In the genomic region with DNA sequence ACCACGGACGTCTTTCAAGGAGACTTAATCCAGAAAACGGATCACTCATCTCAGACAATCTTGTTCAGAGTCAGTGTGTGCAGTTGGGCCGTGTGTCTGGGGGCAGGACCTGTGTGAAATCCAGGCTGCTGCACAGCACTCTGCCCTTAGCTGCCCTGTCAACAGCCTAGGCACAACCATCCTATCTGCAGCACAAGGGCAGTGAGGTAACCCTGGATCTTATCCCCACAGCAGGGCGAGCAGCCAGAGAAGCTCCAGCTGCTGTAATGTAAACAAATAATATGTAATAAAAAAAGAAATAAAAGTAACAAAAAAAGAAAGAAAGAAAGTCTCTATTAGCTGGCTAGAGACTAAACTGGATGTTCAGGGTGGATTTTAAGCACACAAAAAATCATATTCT, we compare ENCODE assay signal across 21 mouse cellular contexts. TPM values are rescaled to one million over a fixed set of nuclear protein-coding genes. Genes with fewer than 3 reads are reported as not detected.
DNase-seq lines count a peak whose midpoint lies in the region; ATAC-seq and TF ChIP-seq lines count a peak whose summit lies in the region.
"Had no signal": no experiment of that assay in that cellular context is flagged by ENCODE, and none has a peak within 500 bp of the region (broad histone marks: within the 10 kb centered on the region; RNA-seq: fewer than 3 reads in every experiment).

No protein-coding gene starts in this region.

- ATAC-seq in kidney, postnatal 0 days (replicated peaks; ENCODE audit: low FRiP score, low read depth): no peak
- no peak for ATAC-seq in liver, embryonic 16.5 days (ENCODE audit: low read depth)
- ATAC-seq: activated CD4-positive, CD25-positive, alpha-beta regulatory T cell, adult 4 months; hindbrain, embryonic 16.5 days; intestine, embryonic 16.5 days; lung, postnatal 0 days; midbrain, embryonic 15.5 days had no signal

- no peaks in the 10 kb centered on the region for H3K36me3 ChIP-seq in kidney, postnatal 0 days (ENCODE audit: insufficient read depth, low read length)
- peaks cover 2% of the 10 kb centered on the region for H3K36me3 ChIP-seq in liver, embryonic 16.5 days (ENCODE audit: control insufficient read depth, insufficient read depth)
- H3K36me3 ChIP-seq: forebrain, embryonic 12.5 days; midbrain, embryonic 15.5 days; stomach, embryonic 15.5 days had no signal

- H3K9me3 ChIP-seq in kidney, postnatal 0 days (replicated peaks; ENCODE audit: low read length): no peaks in the 10 kb centered on the region
- no peaks in the 10 kb centered on the region for H3K9me3 ChIP-seq in liver, embryonic 16.5 days (replicated peaks; ENCODE audit: control insufficient read depth, low read length)
- H3K9me3 ChIP-seq: forebrain, embryonic 12.5 days; midbrain, embryonic 15.5 days; stomach, embryonic 15.5 days had no signal

- peaks cover 7% of the 10 kb centered on the region; the same call in 1 of the 2 replicates for H3K4me1 ChIP-seq in kidney, postnatal 0 days (replicated peaks; ENCODE audit: insufficient read depth, low read length)
- H3K4me1 ChIP-seq in liver, embryonic 16.5 days (ENCODE audit: control insufficient read depth, low read depth, low read length): peaks cover 43% of the 10 kb centered on the region

- H3K4me3 ChIP-seq in kidney, postnatal 0 days (replicated peaks; ENCODE audit: low read depth, low read length): no peak overlapping the region
- peak overlapping the region; percentile 82 for H3K4me3 ChIP-seq in liver, embryonic 16.5 days (ENCODE audit: low read depth, low read length)
- H3K4me3 ChIP-seq: forebrain, embryonic 12.5 days; midbrain, embryonic 15.5 days; stomach, embryonic 15.5 days had no signal

- H3K9ac ChIP-seq in kidney, postnatal 0 days (ENCODE audit: low read depth, low read length): no peak overlapping the region
- H3K9ac ChIP-seq in liver, embryonic 16.5 days (ENCODE audit: low read depth, low read length): peak overlapping the region; percentile 51
- H3K9ac ChIP-seq: forebrain, embryonic 12.5 days; midbrain, embryonic 15.5 days; stomach, embryonic 15.5 days had no signal

- peak; percentile 32 for DNase-seq in kidney, postnatal 0 days (ENCODE audit: low spot score)
- DNase-seq in kidney, postnatal 10 days: no peak
- DNase-seq in NIH3T3 (ENCODE audit: low read depth): peak; percentile 37
- peak; percentile 40 for DNase-seq in liver
- no peak for DNase-seq in adrenal gland, postnatal 10 days
- no peak for DNase-seq in frontal cortex, postnatal 10 days (ENCODE audit: low spot score in 2 of 2)
- DNase-seq: adrenal gland, postnatal 36 days; cerebellum, adult 18-20 months; gastrocnemius, postnatal 36 days; layer of hippocampus, postnatal 36 days; right cerebral cortex, postnatal 25 days; thymus, adult 18-20 months; thymus, postnatal 4 days had no signal

- TF ChIP-seq CTCF in kidney, postnatal 0 days (IDR thresholded peaks at IDR 0.05; ENCODE audit: low read depth): no peak

- H3K27me3 ChIP-seq in kidney, postnatal 0 days (ENCODE audit: insufficient read depth, low read length): no peaks in the 10 kb centered on the region
- H3K27me3 ChIP-seq in liver, embryonic 16.5 days (ENCODE audit: control insufficient read depth, insufficient read depth, low read depth, low read length): no peaks in the 10 kb centered on the region
- H3K27me3 ChIP-seq: forebrain, embryonic 12.5 days; midbrain, embryonic 15.5 days; stomach, embryonic 15.5 days had no signal

- H3K4me2 ChIP-seq in kidney, postnatal 0 days (ENCODE audit: low read length): no peak overlapping the region
- peak overlapping the region; percentile 62 for H3K4me2 ChIP-seq in liver, embryonic 16.5 days (ENCODE audit: low read depth, low read length)
- H3K4me2 ChIP-seq: forebrain, embryonic 12.5 days; midbrain, embryonic 15.5 days; stomach, embryonic 15.5 days had no signal

- no peak overlapping the region for H3K27ac ChIP-seq in kidney, postnatal 0 days
- H3K27ac ChIP-seq in liver, embryonic 16.5 days (ENCODE audit: low read length): peak overlapping the region; percentile 69
- H3K27ac ChIP-seq: forebrain, embryonic 12.5 days; midbrain, embryonic 15.5 days; stomach, embryonic 15.5 days had no signal

- WGBS in kidney, postnatal 0 days: 49% methylated on average over 5 of the region's 5 CpGs
- WGBS in liver, embryonic 16.5 days (ENCODE audit: insufficient replicate concordance): 60% methylated on average over 5 of the region's 5 CpGs

RNA-seq across cellular contexts. Expression of a gene that starts 21.4 kb away (rescaled TPM):
- polyA plus RNA-seq in kidney, postnatal 0 days (2015; fragmentation: Nextera tagmentation; extraction: Ambion mirVana): 105 and 115 TPM in 2 replicates
- 42.0 and 47.7 TPM in 2 replicates for polyA plus RNA-seq in liver, embryonic 16.5 days (2015; fragmentation: Nextera tagmentation; extraction: Ambion mirVana)
- 100 to 1,000 TPM; 194 to 208 TPM for total RNA-seq in adrenal gland, postnatal 10 days (2021)

RNA-seq across cellular contexts. Expression of a gene that starts 32.0 kb away (rescaled TPM):
- 42.7 and 48.4 TPM in 2 replicates for polyA plus RNA-seq in kidney, postnatal 0 days (2015; fragmentation: Nextera tagmentation; extraction: Ambion mirVana)
- polyA plus RNA-seq in liver, embryonic 16.5 days (2015; fragmentation: Nextera tagmentation; extraction: Ambion mirVana): 69.9 and 73.3 TPM in 2 replicates
- total RNA-seq in adrenal gland, postnatal 10 days (2021): 10 to 100 TPM; 30.6 to 40.3 TPM

Comparison
In these comparisons a context has a peak if more than half of its experiments do, and no peak if none do; other contexts are left out.
1. DNase-seq: peak in kidney, postnatal 0 days (single experiment), NIH3T3 (single experiment) and liver (single experiment); none in kidney, postnatal 10 days (single experiment), adrenal gland, postnatal 10 days (single experiment) and frontal cortex, postnatal 10 days (0 of 2).